Mouse (Mus musculus): Measurements from ENCODE around the gene Tdrd9. TPM values are rescaled to one million over a fixed set of nuclear protein-coding genes. Genes with fewer than 3 reads are reported as not detected.
"Not testable (repeated sequence)": the region's sequence is repeated elsewhere in the genome, so short reads cannot be mapped to it uniquely, and the experiment has no call there.

The Tdrd9 gene
- total RNA-seq, 4 experiments from 2014 or later: 0.27 to 0.93 (median 0.55) TPM

GRCm38 (mm10) chr12:112025907-112026645 lies 54.7 kb downstream of the Tdrd9 start:
- DNase-seq (ENCODE audit: low spot score in 2 of 2): peak in 1 of 2 experiments; percentile 40

GRCm38 (mm10) chr12:112027408-112027807 lies 56.0 kb downstream of the Tdrd9 start:
- no peak for DNase-seq (ENCODE audit: low spot score in 2 of 2)

- DNase-seq (ENCODE audit: low spot score in 2 of 2): no peak
Observed at GRCm38 (mm10) chr12:112033409-112033975, 62.1 kb downstream of the Tdrd9 start.

GRCm38 (mm10) chr12:112035341-112036100 lies 64.2 kb downstream of the Tdrd9 start:
- DNase-seq (ENCODE audit: low spot score in 2 of 2): not testable (repeated sequence)

GRCm38 (mm10) chr12:112038441-112038840 lies 67.1 kb downstream of the Tdrd9 start:
- DNase-seq (ENCODE audit: low spot score in 2 of 2): no peak

- no peak for DNase-seq (ENCODE audit: low spot score in 2 of 2)
Observed at GRCm38 (mm10) chr12:112039169-112039568, 67.8 kb downstream of the Tdrd9 start.

GRCm38 (mm10) chr12:112042681-112043080 lies 71.3 kb downstream of the Tdrd9 start:
- DNase-seq (ENCODE audit: low spot score in 2 of 2): no peak

GRCm38 (mm10) chr12:112077651-112078050 lies 106.3 kb downstream of the Tdrd9 start:
- peak in 1 of 2 experiments; percentile 70 for DNase-seq (ENCODE audit: low spot score in 2 of 2)

GRCm38 (mm10) chr12:112079911-112080310 lies 108.6 kb downstream of the Tdrd9 start:
- no peak for DNase-seq (ENCODE audit: low spot score in 2 of 2)

GRCm38 (mm10) chr12:112080911-112081310 lies 109.6 kb downstream of the Tdrd9 start:
- no peak for DNase-seq (ENCODE audit: low spot score in 2 of 2)

GRCm38 (mm10) chr12:112082241-112082640 lies 110.9 kb downstream of the Tdrd9 start:
- DNase-seq (ENCODE audit: low spot score in 2 of 2): no peak

- DNase-seq (ENCODE audit: low spot score in 2 of 2): no peak
Observed at GRCm38 (mm10) chr12:112086250-112086649, 114.9 kb downstream of the Tdrd9 start.

GRCm38 (mm10) chr12:112086726-112087125 lies 115.4 kb downstream of the Tdrd9 start:
- no peak for DNase-seq (ENCODE audit: low spot score in 2 of 2)

- no peak for DNase-seq (ENCODE audit: low spot score in 2 of 2)
Observed at GRCm38 (mm10) chr12:112088609-112089324, 117.4 kb downstream of the Tdrd9 start.

- DNase-seq (ENCODE audit: low spot score in 2 of 2): peak; percentile 56 to 60
Observed at GRCm38 (mm10) chr12:112091054-112091453, 119.7 kb downstream of the Tdrd9 start.

GRCm38 (mm10) chr12:112094261-112094880 lies 123.0 kb downstream of the Tdrd9 start:
- DNase-seq (ENCODE audit: low spot score in 2 of 2): no peak

- peak; percentile 52 to 79 for DNase-seq (ENCODE audit: low spot score in 2 of 2)
Observed at GRCm38 (mm10) chr12:112096051-112096732, 124.8 kb downstream of the Tdrd9 start.

- DNase-seq (ENCODE audit: low spot score in 2 of 2): no peak
Observed at GRCm38 (mm10) chr12:112096733-112097117, 125.4 kb downstream of the Tdrd9 start.

- no peak for DNase-seq (ENCODE audit: low spot score in 2 of 2)
Observed at GRCm38 (mm10) chr12:112100106-112100505, 128.7 kb downstream of the Tdrd9 start.

GRCm38 (mm10) chr12:112101045-112101444 lies 129.7 kb downstream of the Tdrd9 start:
- no peak for DNase-seq (ENCODE audit: low spot score in 2 of 2)

- DNase-seq (ENCODE audit: low spot score in 2 of 2): no peak
Observed at GRCm38 (mm10) chr12:112103179-112103578, 131.8 kb downstream of the Tdrd9 start.
